Mouse (Mus musculus): ENCODE results near the gene Zfp1.

The Zfp1 gene

DNA sequence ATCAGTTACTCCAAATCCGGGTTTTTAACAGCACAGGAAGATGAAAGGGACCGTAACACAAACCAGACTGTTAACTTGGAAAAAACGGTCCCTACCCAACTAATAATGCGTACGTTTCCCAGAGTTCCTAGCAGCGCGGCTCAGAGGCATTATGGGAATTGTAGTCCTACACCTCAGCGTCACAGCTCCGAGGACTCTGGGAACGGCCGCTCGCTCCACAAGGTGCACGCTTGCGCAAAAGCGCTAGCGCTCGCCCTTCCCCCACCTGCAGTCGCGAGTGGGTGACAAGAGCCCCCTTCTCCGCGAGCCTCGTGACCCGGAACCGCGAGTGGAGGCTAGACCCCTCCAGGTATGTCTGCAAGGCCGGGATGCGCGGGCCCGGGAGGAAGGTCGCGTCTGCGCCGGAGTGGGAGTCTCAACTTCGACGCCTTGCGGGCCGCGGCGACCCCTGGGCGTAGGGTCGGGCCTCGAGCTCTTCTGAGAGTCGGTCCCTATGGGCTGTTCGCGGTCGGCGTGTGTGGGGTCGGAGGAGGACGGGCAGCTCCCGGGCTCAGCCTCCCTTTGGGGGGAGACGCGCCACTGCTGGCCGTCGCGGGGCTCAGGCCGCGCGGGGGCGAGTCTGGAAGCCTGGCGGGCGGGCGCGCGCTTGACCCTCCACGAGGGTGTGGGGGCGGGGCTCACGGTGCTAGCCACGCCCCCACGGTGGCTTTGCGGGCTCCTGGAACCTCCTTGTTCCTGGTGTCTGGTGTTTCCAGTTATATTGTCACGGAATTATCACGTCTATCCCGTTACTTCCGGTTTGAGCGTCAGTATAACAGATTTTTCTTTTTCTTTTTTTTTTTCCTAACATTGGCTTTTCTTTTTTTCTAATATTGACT, at the start of gene Zfp1:
Gene Zfp1, plus strand, starts transcription at position 138 of the 878 bp plus-strand sequence.
- peak; percentile 92 to 96 for DNase-seq

DNA sequence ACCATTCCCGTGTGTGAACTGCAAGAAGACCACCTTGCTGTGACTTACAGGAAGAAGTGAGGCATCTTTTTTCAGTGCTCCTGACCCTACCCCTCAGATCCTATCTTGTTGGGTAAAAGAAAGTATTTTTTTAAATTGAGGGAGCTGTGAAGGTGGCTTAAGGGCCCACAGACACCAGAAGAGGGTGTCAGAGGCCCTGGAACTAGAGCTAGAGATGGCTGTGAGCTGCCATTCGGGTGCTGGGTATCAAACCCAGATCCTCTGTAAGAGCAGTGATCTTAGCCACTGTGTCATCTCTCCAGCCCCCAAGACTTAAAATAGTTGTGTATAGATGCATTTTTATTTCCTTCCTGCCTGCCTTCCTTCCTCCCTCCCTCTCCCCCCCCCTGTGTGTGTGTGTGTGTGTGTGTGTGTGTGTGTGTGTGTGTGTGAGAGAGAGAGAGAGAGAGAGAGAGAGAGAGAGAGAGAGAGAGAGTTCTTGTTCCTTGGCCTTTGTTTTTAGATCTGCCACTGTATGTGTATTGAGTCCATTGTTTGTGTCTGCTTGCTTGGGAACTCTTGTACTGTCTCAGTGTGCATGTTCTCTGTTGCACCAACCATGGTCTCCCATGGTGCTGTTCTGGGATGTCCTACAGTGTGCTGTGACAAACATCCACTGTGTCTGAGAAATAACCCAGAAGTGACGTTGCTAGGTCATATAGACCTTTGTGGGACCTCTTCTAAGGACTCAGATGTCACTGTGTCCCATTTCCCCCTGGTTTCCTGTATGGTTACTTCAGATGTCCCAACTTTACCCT, 49.0 kb upstream of the Zfp1 start:
- DNase-seq = no peak

- no peak for DNase-seq
Observed at GRCm38 (mm10) chr8:111594951-111595350, 48.2 kb upstream of the Zfp1 start.

DNA sequence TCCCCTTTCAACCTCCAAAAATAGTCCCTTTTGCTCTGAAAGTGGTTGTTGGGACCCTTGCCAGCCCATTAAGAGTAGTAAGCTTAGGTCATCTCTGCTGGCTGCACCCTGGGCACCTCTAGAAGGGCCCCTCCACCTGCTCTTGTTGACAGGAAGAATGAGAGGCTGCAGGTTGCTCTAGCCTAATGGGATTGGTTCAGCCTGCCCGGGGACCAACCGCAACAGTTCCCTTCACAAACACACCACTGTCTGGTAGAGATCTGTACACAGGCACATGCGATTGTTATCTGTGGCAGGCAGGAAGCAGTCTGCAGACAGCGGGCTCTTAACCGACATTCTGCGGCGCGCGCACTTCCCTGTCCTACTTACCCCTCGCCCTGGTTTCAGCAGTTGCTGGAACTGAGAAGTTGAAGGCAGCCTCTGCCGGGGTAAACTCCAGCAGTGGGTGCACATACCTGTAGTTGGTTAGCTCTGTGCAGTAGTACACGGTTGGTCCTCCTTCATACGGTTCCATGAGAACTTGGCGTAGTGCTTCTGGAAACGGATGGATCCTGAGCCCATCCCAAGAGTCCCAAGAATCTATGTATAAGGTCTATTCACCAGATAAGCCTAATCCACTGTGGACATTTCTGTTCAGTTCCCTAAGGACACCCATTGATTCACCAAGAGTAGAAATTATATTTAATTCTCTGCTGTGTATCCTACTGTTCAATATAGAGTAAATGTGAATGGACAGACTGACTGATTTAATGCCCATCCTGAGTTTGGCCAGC, 47.3 kb upstream of the Zfp1 start:
- DNase-seq = peak; percentile 36 to 56

DNA sequence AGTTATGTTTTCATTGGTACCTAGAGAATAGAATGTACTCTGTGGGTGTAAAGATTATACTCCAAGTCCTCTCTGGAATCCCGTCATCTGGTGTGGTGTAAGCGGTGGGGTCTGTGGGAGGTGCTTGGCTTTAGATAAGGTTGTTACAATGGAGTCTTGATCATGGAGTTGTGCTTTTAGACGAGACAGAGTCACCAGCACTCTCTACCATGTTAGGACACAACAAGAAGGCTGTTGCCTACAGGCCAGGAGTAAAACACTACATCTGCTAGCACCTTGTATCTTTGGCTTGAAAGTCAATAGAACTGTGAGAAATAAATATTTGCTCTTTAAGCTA, 46.7 kb upstream of the Zfp1 start:
- DNase-seq = no peak

DNA sequence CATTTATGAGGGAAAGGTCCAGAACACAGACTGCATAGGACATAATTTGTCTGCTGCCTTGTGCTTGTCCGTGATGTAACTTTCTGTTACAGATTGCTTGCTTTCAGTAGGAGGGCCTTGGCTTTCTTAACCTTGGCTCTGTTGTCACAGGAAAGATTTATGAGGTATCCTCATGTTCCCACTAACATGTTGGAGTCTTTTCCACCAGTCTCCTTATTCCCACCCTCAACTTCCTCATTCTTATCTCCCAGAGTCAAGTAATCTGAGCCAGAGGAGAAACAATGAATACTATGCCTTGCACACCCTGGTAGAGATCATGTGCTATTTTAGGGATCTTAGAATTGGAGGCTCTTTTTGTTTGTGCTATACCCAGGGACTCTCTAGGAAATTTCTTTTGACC, 45.9 kb upstream of the Zfp1 start:
- DNase-seq = peak in 1 of 2 experiments; percentile 11

GRCm38 (mm10) chr8:111599707-111600444, 43.3 kb upstream of the Zfp1 start:
- no peak for DNase-seq

- DNase-seq = no peak
Observed at GRCm38 (mm10) chr8:111602050-111602449, 41.2 kb upstream of the Zfp1 start.

GRCm38 (mm10) chr8:111604986-111605385, 38.2 kb upstream of the Zfp1 start:
- no peak for DNase-seq

GRCm38 (mm10) chr8:111606961-111607360, 36.2 kb upstream of the Zfp1 start:
- peak in 1 of 2 experiments; percentile 50 for DNase-seq

DNA sequence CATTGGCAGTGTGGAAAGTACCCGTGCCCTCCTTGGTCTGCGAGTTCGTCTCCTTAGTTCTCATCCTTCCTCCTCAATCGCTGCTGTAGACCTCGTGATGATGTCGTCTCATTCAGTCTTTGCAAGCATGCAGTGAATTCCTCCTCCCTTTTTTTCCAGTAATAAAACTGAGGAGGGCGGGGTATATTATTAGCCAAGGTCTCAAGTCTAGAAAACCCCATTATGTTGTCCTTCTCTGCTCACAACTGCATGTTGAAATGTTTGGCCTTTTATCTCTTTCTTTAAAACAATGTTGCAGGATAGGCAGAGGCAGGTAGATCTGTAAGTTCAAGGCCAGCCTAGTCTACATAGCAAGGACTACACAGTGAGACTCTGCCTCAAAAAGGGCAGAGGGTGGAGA, 35.8 kb upstream of the Zfp1 start:
- DNase-seq = no peak

GRCm38 (mm10) chr8:111613181-111613580, 30.0 kb upstream of the Zfp1 start:
- no peak for DNase-seq

GRCm38 (mm10) chr8:111614786-111615701, 28.2 kb upstream of the Zfp1 start:
- no peak for DNase-seq

- DNase-seq = no peak
Observed at GRCm38 (mm10) chr8:111617812-111618211, 25.4 kb upstream of the Zfp1 start.

DNA sequence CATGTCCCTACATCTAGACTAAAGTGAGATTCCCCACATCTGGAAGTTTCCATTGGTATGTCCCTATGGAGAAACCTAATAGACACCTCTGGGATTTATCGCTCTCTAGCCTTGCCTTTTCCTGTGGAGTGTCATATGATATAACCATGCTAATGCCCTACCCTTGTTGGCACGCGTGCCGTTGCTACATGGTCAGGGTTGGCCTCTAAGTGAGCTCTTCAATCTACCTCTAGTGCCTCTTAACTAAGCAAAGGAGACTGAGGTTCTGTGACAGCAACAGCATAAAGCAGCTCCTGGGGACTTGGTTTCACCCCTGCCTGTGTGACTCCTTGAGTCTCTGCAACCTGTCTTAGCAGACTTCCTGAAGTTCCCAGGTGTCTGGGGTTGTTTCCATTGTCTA, 24.9 kb upstream of the Zfp1 start:
- DNase-seq = no peak

DNA sequence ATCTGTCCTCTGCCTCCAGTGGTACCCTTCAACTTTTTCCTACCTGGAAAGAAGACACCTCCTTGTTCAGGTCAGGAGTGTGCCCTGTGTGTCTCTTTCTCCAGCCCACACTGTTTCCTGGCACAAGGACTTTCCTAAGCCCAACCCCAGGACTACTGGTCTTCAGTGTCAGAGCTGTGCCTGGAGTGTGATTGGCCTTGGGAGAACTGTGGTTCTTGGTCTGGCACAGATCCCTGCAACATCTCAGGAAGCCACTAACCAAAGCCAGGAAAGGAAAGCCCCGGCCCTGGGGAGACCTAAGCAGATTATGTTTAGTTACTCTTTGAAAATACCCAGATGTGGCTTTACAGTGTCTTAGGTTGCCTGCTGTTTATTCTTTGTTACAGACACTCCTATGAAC, 23.3 kb upstream of the Zfp1 start:
- DNase-seq = peak in 1 of 2 experiments; percentile 11

DNA sequence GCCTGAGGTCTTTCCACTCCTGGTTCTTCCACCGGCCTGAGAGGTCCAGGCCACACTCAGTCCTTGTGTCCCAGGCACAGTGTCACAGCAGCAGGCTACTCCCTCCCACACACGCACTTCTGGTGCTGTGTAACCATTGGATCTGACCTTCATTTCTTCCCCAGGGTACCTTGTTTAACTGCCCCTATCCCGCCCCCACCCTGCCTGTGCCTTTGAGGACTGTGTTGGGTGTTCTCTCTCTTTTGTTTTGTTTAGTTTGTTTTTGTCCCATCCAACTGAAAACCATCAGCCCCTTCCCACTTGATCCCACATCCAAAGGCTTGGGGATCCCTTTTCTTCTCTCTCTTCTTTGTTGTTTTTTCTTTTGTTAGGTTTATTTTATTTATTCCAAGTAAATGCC, 21.1 kb upstream of the Zfp1 start:
- DNase-seq = no peak

DNA sequence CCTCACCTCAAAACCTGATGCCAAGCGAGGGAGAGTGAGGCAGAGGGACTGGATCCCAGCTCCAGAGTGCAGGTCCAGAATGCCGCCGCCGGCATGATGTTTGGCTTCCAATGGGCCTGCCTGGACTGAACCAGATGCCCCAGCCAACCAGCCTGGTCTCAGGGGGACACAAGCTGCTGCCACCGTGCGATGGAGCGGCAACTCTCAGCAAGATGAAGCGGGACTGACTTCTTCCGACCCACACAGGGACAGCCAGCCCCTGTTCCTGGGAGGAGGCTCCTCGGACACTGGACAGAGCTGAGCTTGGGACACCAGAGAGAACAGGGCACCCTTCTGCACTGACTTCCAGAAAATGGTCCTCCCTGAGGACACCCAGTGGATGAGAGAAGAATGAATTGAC, 20.6 kb upstream of the Zfp1 start:
- no peak for DNase-seq

- peak; percentile 50 to 73 for DNase-seq
Observed at GRCm38 (mm10) chr8:111624081-111624852, 18.9 kb upstream of the Zfp1 start.

GRCm38 (mm10) chr8:111624853-111625221, 18.4 kb upstream of the Zfp1 start:
- no peak for DNase-seq

All from kidney, postnatal 4 days (tissue).